Mouse (Mus musculus): ENCODE measurements around the gene Clec2i. TPM values are rescaled to one million over a fixed set of nuclear protein-coding genes. Genes with fewer than 3 reads are reported as not detected.
"Not testable (repeated sequence)": the region's sequence is repeated elsewhere in the genome, so short reads cannot be mapped to it uniquely, and the experiment has no call there.

Clec2i gene
- polyA plus RNA-seq (2015; fragmentation: Nextera tagmentation; extraction: Ambion mirVana), result 0.13 and 0.15 TPM in 2 replicates

DNA sequence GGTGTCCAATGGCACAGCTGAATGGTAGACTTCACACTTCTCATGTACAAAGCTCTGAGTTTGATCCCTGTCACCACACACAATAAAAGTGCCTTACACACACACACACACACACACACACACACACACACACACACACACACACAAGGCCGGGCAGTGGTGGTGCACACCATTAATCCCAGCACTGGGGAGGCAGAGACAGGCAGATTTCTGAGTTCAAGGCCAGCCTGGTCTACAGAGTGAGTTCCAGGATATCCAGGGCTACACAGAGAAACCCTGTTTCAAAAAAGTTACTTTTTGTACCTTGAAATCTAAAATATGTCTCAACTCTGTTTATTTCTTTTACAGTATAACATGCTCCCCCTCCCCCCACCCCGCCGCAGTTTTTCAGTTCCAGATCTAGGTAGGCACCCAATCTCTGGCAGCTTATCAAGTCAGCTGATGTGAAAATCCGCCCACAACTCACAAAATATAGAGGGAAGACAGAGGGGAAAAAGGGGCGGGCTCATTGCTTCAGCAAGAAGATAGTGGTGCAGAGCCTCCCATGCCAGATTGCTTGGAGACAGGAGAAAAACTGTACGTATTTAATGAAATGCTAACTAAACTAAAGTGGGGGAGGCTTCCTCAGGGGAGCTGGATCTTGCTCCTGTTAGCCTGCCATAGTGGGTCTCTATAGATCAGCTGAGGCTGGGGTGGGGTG, at the start of gene Clec2i:
Clec2i (plus strand) TSS at position 498 of the 700 bp plus-strand sequence.
- H3K4me3 ChIP-seq; H3K4me2 ChIP-seq (replicated peaks); H3K9ac ChIP-seq; H3K27ac ChIP-seq; H3K9me3 ChIP-seq; H3K27me3 ChIP-seq; H3K36me3 ChIP-seq; ATAC-seq (ENCODE audit: low FRiP score, low read depth); H3K4me1 ChIP-seq: not testable (repeated sequence)
- 88% methylated on average over 6 of the region's 6 CpGs for WGBS

DNA sequence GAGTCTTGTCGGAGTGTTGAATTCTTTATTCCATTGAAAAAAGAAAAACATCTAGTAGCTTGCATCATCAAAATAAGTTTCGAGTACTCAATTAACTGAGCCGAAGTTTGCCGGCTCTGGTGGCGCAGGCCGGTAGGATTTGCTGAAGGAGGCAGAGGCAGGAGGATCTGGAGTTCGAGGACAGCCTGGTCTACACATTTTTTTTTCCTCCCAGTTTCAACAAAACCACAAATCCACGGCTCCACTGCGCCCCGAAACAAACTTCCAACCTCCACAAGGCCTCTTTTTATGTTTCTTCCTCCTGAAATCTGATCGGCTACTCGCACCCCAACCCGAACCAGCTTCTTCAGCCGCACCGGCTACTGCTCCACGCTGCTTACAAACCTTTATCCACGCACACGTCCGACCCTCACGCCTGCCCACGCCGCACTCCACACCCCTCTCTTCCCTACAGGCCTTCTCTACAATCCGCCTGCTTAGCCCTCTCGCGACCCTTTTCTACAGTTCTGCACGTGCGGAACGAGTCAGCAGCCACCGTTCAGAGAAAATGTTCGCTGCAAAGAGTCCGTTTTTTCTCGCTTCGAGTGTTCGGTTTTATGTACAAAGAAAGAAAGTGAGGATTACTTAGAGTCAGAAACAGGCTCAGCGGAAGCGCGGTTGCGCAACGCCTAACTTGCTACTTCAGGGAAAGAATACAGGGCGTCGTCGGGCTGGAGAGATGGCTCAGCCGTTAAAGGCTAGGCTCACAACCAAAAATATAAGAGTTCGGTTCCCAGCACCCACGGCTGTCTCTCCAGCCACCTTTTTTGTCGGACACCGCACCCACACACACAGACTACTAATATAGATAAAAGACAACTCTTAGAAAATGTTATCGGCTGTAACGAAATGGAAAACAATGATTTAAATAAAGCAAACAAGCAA, 48.8 kb upstream of the Clec2i start:
- Histone ChIP-seq H3K27me3 (no peaks in the 10 kb centered on the region), H3K27ac (peak overlapping the region; percentile 91), H3K4me2 (replicated peaks) (peak overlapping the region; percentile 67), H3K4me3 (peak overlapping the region; percentile 59), H3K9me3 (no peaks in the 10 kb centered on the region), H3K36me3 (no peaks in the 10 kb centered on the region), H3K4me1 (peaks cover 12% of the 10 kb centered on the region), H3K9ac (peak overlapping the region; percentile 85)
- ATAC-seq (ENCODE audit: low FRiP score, low read depth), result peak; percentile 52
- under 1% methylated on average over 49 of the region's 49 CpGs for WGBS

DNA sequence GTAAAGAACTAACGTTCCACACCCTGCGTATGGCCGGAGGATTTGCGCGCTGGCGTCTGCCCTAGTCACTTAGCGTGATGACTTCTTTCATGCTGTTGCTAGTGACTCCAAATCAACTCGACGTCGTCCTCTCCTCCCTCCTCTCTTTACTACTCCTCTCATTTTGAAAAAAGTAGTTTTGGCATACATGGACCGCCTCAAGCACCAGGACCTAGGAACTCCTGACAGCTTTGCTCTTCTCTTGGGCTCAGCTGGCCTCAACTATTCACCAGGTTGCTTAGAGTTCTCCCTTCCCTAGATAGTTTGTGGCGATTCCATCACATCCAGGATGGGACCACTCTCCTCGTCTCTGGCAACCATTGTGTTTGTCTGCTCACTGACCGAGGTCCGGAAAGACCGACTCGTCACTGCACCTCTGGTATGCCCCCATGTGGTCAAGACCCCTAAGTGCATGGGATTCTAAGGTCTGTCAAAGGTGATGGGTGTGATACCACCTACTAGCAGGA, 48.1 kb upstream of the Clec2i start:
- under 1% methylated on average over 17 of the region's 17 CpGs for WGBS
- Histone ChIP-seq H3K27me3 (no peaks in the 10 kb centered on the region), H3K36me3 (no peaks in the 10 kb centered on the region), H3K4me2 (replicated peaks) (peak overlapping the region; percentile 67), H3K4me1 (peaks cover 15% of the 10 kb centered on the region), H3K9ac (peak overlapping the region; percentile 85), H3K4me3 (peak overlapping the region; percentile 59), H3K9me3 (no peaks in the 10 kb centered on the region), H3K27ac (peak overlapping the region; percentile 91)
- peak; percentile 4 for ATAC-seq (ENCODE audit: low FRiP score, low read depth)

DNA sequence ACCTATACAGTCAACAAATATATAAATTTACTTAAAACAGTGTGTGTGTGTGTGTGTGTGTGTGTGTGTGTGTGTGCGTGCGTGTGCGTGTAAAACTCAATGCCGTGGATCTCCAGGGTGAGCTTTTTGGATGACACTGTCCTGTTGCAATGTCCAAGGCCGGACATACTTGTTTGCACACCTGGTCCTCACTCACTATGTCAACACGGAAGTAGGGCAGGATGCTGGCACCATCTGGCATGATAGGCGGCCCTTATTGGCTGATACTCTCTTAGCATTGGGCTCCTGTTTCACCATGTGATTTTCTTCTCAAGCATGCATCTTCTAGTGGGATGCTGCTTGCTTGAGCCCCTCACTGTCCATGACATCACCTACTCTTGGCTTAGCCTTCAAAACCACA, 47.5 kb upstream of the Clec2i start:
- Histone ChIP-seq H3K27ac (no peak overlapping the region), H3K4me1 (peaks cover 20% of the 10 kb centered on the region), H3K27me3 (no peaks in the 10 kb centered on the region), H3K36me3 (no peaks in the 10 kb centered on the region), H3K4me2 (replicated peaks) (peak overlapping the region; percentile 67), H3K9ac (no peak overlapping the region), H3K9me3 (no peaks in the 10 kb centered on the region), H3K4me3 (peak overlapping the region; percentile 59)
- WGBS, result 75% methylated on average over 7 of the region's 7 CpGs
- no peak for ATAC-seq (ENCODE audit: low FRiP score, low read depth)

DNA sequence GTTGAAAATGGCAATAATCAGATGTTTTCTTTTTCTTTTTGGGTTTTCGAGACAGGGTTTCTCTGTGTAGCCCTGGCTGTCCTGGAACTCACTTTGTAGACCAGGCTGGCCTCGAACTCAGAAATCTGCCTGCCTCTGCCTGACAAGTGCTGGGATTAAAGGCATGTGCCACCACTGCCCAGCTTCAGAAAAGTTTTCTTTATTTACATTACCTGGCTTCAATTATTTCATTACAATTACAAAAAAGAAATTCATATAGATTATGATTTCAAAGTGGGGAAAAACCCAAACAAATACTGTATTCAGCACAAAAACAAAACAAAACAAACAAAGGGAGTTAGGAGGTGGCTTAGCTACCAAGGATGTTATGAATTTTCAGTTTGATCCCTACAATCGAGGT, 46.7 kb upstream of the Clec2i start:
- H3K9me3 ChIP-seq; H3K36me3 ChIP-seq; H3K27me3 ChIP-seq; ATAC-seq (ENCODE audit: low FRiP score, low read depth); H3K4me3 ChIP-seq; H3K4me2 ChIP-seq (replicated peaks); H3K9ac ChIP-seq; H3K27ac ChIP-seq: not testable (repeated sequence)
- WGBS, result 90% methylated on average over 3 of the region's 3 CpGs
- H3K4me1 ChIP-seq, result peaks cover 24% of the 10 kb centered on the region

DNA sequence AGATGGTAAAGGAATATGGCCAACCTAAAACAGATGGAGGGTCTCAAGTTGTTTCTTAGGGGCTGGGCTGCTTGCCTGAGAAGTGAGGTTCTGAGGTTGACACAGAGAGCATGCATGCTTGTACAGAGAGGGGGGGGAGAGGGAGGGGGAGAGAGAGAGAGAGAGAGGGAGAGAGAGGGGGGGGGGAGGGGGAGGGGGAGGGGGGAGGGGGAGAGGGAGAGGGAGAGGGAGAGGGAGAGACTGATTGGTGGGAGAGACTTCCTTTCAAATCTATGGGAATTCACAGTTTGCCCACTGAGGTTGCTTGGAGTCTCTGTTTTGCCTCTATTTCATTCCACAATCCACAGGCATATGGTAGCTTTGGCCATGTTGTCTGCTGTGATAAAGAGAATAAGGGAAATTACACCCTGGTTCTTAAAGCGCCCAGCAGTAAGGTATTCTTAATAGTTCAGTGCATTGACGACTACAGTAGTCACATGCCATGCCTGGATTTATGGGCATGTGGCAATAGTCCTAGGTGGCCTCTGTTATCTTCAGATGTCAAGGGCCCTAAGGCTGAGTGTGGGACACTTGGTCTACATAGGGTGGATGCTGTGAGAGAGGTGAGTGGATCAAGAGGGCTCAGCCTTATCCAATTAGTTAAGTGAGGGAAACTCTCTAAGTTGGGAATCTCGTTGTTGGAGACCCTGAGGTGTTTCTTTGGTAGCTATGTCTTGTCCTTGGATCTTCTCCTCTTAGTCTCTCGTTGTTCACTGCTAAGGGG, 45.9 kb upstream of the Clec2i start:
- ATAC-seq (ENCODE audit: low FRiP score, low read depth), result no peak
- 46% methylated on average over 4 of the region's 4 CpGs for WGBS
- H3K9me3 ChIP-seq, result no peaks in the 10 kb centered on the region
- H3K4me2 ChIP-seq (replicated peaks), result peak overlapping the region; percentile 79
- no peaks in the 10 kb centered on the region for H3K36me3 ChIP-seq
- H3K4me3 ChIP-seq, result peak overlapping the region; percentile 79
- H3K9ac ChIP-seq, result peak overlapping the region; percentile 79
- H3K27ac ChIP-seq, result no peak overlapping the region
- H3K4me1 ChIP-seq, result peaks cover 24% of the 10 kb centered on the region
- H3K27me3 ChIP-seq, result no peaks in the 10 kb centered on the region

DNA sequence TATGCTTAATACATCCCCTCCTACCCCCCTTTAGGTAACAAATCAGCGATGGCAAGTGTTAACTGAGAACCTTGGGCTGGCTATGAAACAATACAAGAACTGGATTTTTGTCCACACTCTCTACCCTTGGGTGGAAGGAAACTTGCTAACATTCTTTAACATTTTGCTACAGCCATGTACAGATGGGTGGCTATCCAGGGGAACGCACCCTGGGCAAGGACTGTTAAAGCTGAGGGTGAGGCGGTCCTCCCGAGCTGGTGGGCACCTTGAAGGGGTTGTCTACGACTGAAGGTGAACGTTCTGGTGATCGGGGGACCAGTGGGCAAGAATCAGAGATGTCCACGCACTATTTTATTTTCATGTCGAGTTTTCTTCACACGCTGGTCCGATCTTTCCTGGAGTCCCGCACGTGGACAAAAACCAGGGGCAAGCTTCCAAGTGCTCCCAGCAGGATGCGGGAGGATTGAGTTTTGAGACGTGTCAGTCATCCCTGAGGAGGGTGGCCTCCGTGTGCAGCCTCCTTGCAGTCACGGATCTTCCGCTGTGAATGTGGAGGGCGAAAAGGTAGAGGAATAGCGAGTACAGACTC, 44.9 kb upstream of the Clec2i start:
- peaks cover 22% of the 10 kb centered on the region for H3K4me1 ChIP-seq
- no peaks in the 10 kb centered on the region for H3K9me3 ChIP-seq

DNA sequence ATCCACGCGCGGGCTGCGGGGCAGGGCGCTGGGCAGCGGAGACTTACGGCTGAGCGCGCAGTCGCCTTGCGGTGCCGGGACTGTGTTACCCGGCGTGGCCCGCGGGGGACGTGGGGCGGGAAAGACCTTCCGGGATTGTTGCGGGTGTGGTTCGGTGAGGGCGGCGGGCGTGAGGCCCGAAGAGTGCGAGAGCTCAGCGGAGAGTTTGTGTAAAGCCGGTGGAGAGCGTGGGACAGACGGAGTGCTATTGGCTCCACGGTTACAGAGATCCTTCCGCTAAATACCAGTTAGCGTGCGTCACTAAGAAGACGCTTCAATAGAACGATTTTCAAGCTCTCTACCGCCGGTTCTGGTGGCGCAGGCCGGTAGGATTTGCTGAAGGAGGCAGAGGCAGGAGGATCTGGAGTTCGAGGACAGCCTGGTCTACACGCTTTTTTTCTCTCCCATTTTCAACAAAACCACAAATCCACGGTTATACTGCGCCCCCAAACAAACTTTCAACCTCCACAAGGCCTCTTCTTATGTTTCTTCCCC, 44.4 kb upstream of the Clec2i start:
- ATAC-seq (ENCODE audit: low FRiP score, low read depth), result peak; percentile 77
- Histone ChIP-seq H3K4me2 (replicated peaks) (peak overlapping the region; percentile 79), H3K27me3 (no peaks in the 10 kb centered on the region), H3K9ac (peak overlapping the region; percentile 79), H3K4me1 (peaks cover 20% of the 10 kb centered on the region), H3K9me3 (no peaks in the 10 kb centered on the region), H3K4me3 (peak overlapping the region; percentile 79), H3K27ac (peak overlapping the region; percentile 96), H3K36me3 (no peaks in the 10 kb centered on the region)
- under 1% methylated on average over 44 of the region's 44 CpGs for WGBS

More for the DNA sequence above, 44.9 kb upstream of the Clec2i start:
- no peak; the same call in 1 of the 2 replicates for ATAC-seq (ENCODE audit: low FRiP score, low read depth)
- peak overlapping the region; percentile 96 for H3K27ac ChIP-seq
- no peaks in the 10 kb centered on the region for H3K27me3 ChIP-seq
- H3K36me3 ChIP-seq, result no peaks in the 10 kb centered on the region
- H3K4me2 ChIP-seq (replicated peaks), result peak overlapping the region; percentile 79
- 1% methylated on average over 20 of the region's 20 CpGs for WGBS
- peak overlapping the region; percentile 79 for H3K4me3 ChIP-seq
- H3K9ac ChIP-seq, result peak overlapping the region; percentile 79

DNA sequence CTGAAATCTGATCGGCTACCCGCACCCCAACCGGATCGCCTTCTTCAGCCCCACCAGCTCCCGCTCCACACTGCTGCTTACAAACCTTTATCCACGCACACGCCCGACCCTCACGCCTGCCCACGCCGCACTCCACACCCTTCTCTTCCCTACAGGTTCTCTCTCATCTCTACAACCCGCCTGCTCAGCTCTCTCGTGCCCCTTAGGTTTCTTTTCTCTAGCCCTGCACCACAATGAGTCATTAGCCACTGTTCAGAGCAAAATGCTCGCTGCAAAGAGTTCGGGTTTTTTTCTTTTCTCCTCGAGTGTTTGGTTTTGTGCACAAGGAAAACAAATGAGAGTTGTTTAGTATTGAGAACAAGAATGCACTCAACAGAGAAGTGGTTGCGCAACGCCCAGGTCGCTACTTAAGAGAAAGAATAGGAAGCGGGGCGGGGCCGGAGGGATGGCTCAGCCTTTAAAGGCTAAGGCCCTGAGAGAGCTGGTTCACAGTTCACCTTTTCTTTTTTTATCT, 43.9 kb upstream of the Clec2i start:
- under 1% methylated on average over 22 of the region's 22 CpGs for WGBS

DNA sequence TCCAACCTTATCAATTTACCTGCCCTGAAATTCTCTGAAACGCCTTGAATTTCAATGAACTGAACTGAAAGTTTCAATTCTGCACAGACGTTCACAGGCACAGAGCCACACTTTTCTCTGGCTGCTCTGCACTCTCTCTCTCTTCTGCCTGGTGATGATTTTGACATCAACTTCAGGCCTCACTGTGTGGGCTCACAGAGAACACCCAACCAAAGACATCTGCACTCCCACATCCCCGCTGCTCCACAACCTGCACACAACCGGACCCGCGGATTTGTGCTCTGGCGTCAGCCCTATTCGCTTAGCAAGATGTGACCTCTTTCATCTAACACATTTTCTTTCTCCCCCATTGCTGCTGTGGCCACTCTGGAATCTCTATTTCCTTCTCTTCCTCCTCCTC, 43.3 kb upstream of the Clec2i start:
- H3K27ac ChIP-seq, result no peak overlapping the region; the same call in 1 of the 2 replicates

More for the DNA sequence above, 43.9 kb upstream of the Clec2i start:
- Histone ChIP-seq H3K9ac (peak overlapping the region; percentile 77), H3K27me3 (no peaks in the 10 kb centered on the region), H3K4me2 (replicated peaks) (peak overlapping the region; percentile 66), H3K27ac (peak overlapping the region; percentile 94), H3K4me1 (peaks cover 20% of the 10 kb centered on the region), H3K4me3 (peak overlapping the region; percentile 79), H3K9me3 (no peaks in the 10 kb centered on the region), H3K36me3 (no peaks in the 10 kb centered on the region)
- peak; percentile 52; the same call in 1 of the 2 replicates for ATAC-seq (ENCODE audit: low FRiP score, low read depth)

More for the DNA sequence above, 43.3 kb upstream of the Clec2i start:
- 40% methylated on average over 8 of the region's 8 CpGs for WGBS
- H3K9ac ChIP-seq, result peak overlapping the region; percentile 77; the same call in 1 of the 2 replicates
- H3K4me3 ChIP-seq, result peak overlapping the region; percentile 79
- no peak for ATAC-seq (ENCODE audit: low FRiP score, low read depth)
- H3K9me3 ChIP-seq, result no peaks in the 10 kb centered on the region
- peak overlapping the region; percentile 66 for H3K4me2 ChIP-seq (replicated peaks)
- H3K27me3 ChIP-seq, result no peaks in the 10 kb centered on the region
- H3K4me1 ChIP-seq, result peaks cover 20% of the 10 kb centered on the region
- no peaks in the 10 kb centered on the region for H3K36me3 ChIP-seq

Data from limb, embryonic 13.5 days (tissue).